Mouse (Mus musculus): ENCODE results near the gene Rita1. TPM values are rescaled to one million over a fixed set of nuclear protein-coding genes. Genes with fewer than 3 reads are reported as not detected.

The Rita1 gene
- total and polyA plus RNA-seq, 2 experiments from 2014 or later = 30.4 to 38.6 TPM

DNA sequence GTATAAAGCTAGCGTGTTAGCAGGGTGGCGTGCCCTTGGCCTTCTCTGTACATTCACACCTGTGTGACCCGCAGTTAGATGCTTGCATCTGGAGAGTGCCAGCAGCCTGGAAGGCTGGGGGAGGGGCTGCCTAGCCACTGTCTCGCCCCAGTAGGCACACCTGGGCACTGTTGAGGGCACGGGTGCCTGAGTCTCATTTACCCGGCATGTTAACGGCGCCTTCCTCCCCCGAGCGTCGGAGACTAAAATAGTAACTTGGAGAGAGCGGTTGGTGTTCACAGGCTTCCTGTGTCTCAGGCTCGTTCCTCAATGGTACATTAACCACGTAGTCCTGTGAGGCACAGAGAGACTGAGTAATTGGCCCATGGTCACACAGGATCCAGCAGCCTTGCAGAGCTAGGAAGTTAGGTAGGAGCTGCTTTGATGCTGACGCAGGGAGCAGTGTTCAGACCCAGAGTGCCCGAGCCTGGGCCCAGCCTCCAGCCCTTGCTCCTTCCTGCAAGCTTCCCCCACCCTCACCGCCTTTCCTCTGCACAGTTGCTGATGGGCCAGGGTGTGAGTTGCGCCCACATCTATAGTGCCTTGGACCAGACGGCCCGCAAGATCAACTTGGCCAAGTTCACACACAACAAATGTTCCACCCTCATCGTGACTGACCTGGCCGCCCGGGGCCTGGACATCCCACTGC lies 8.8 kb upstream of the Rita1 start:
- no peaks in the 10 kb centered on the region for H3K4me1 ChIP-seq (ENCODE audit: insufficient read depth, low read length)
- no peak overlapping the region for H3K27ac ChIP-seq
- no peaks in the 10 kb centered on the region for H3K9me3 ChIP-seq (ENCODE audit: low read length)
- peaks cover 54% of the 10 kb centered on the region for H3K36me3 ChIP-seq (ENCODE audit: insufficient read depth, low read length)
- no peak overlapping the region for H3K4me2 ChIP-seq (ENCODE audit: low read depth, low read length)
- H3K4me3 ChIP-seq (ENCODE audit: low read length) = no peak overlapping the region
- no peak for DNase-seq (ENCODE audit: low spot score)
- ATAC-seq = no peak
- 88% methylated on average over 23 of the region's 23 CpGs for WGBS
- no peak for TF ChIP-seq CTCF (IDR thresholded peaks at IDR 0.05; ENCODE audit: low read depth)
- no peak overlapping the region for H3K9ac ChIP-seq (replicated peaks; ENCODE audit: low read length)
- no peaks in the 10 kb centered on the region for H3K27me3 ChIP-seq (ENCODE audit: insufficient read depth, low read length)

- ATAC-seq (peak; percentile 38; the same call in 1 of the 2 replicates), DNase-seq (ENCODE audit: low spot score) (peak; percentile 85)
- no peak overlapping the region for H3K4me3 ChIP-seq (ENCODE audit: low read length)
- WGBS = 70% methylated on average over 18 of the region's 18 CpGs
- TF ChIP-seq CTCF (IDR thresholded peaks at IDR 0.05; ENCODE audit: low read depth) = peak; percentile 99
- no peaks in the 10 kb centered on the region for H3K27me3 ChIP-seq (ENCODE audit: insufficient read depth, low read length)
- no peaks in the 10 kb centered on the region for H3K4me1 ChIP-seq (ENCODE audit: insufficient read depth, low read length)
- H3K27ac ChIP-seq = no peak overlapping the region
- H3K9ac ChIP-seq (replicated peaks; ENCODE audit: low read length) = no peak overlapping the region
- no peaks in the 10 kb centered on the region for H3K9me3 ChIP-seq (ENCODE audit: low read length)
- peaks cover 47% of the 10 kb centered on the region for H3K36me3 ChIP-seq (ENCODE audit: insufficient read depth, low read length)
- H3K4me2 ChIP-seq (ENCODE audit: low read depth, low read length) = no peak overlapping the region
These were observed 8.1 kb upstream of the Rita1 start for GRCm38 (mm10) chr5:120620375-120621077.

- WGBS = 18% methylated on average over 5 of the region's 5 CpGs
- H3K4me3 ChIP-seq (ENCODE audit: low read length) = no peak overlapping the region
- no peaks in the 10 kb centered on the region for H3K9me3 ChIP-seq (ENCODE audit: low read length)
- DNase-seq (ENCODE audit: low spot score) (peak; percentile 66), ATAC-seq (no peak)
- H3K4me1 ChIP-seq (ENCODE audit: insufficient read depth, low read length) = no peaks in the 10 kb centered on the region
- H3K4me2 ChIP-seq (ENCODE audit: low read depth, low read length) = no peak overlapping the region
- no peak overlapping the region for H3K27ac ChIP-seq
- no peaks in the 10 kb centered on the region for H3K27me3 ChIP-seq (ENCODE audit: insufficient read depth, low read length)
- TF ChIP-seq CTCF (IDR thresholded peaks at IDR 0.05; ENCODE audit: low read depth) = peak; percentile 85
- H3K36me3 ChIP-seq (ENCODE audit: insufficient read depth, low read length) = peaks cover 38% of the 10 kb centered on the region
- no peak overlapping the region for H3K9ac ChIP-seq (replicated peaks; ENCODE audit: low read length)
These were observed 6.8 kb upstream of the Rita1 start for GRCm38 (mm10) chr5:120619201-120619600.

GRCm38 (mm10) chr5:120618778-120619177 lies 6.4 kb upstream of the Rita1 start:
- H3K4me2 ChIP-seq (ENCODE audit: low read depth, low read length) = no peak overlapping the region
- no peaks in the 10 kb centered on the region for H3K9me3 ChIP-seq (ENCODE audit: low read length)
- H3K9ac ChIP-seq (replicated peaks; ENCODE audit: low read length) = no peak overlapping the region
- no peak for TF ChIP-seq CTCF (IDR thresholded peaks at IDR 0.05; ENCODE audit: low read depth)
- no peak for ATAC-seq
- 90% methylated on average over 12 of the region's 12 CpGs for WGBS
- no peaks in the 10 kb centered on the region for H3K27me3 ChIP-seq (ENCODE audit: insufficient read depth, low read length)
- peaks cover 34% of the 10 kb centered on the region for H3K36me3 ChIP-seq (ENCODE audit: insufficient read depth, low read length)
- H3K27ac ChIP-seq = no peak overlapping the region
- DNase-seq (ENCODE audit: low spot score) = no peak
- no peak overlapping the region for H3K4me3 ChIP-seq (ENCODE audit: low read length)
- H3K4me1 ChIP-seq (ENCODE audit: insufficient read depth, low read length) = peaks cover 4% of the 10 kb centered on the region; the same call in 1 of the 2 replicates

DNA sequence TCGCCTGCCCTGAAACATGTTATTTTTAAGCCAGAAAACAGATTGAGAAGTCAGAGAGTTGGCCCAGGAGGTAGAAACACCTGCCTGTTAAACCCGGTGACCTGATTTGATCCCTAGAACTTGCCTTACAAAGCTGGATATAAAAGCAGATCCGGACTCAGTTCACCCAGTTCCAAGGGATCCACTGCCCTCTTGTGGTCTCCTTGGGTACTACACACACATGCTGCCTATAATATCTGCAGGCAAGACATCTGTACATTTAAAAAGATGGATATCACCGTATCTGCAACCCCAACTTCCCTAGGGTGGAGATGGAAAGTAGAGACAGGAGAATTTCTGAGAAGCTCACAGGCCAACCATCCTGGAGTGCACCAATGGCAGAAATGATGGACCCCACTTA lies 3.5 kb upstream of the Rita1 start:
- Histone ChIP-seq H3K4me3 (ENCODE audit: low read length) (no peak overlapping the region), H3K27ac (no peak overlapping the region), H3K36me3 (ENCODE audit: insufficient read depth, low read length) (peaks cover 23% of the 10 kb centered on the region), H3K4me2 (ENCODE audit: low read depth, low read length) (no peak overlapping the region), H3K4me1 (ENCODE audit: insufficient read depth, low read length) (peaks cover 13% of the 10 kb centered on the region), H3K27me3 (ENCODE audit: insufficient read depth, low read length) (no peaks in the 10 kb centered on the region), H3K9ac (replicated peaks; ENCODE audit: low read length) (no peak overlapping the region), H3K9me3 (ENCODE audit: low read length) (no peaks in the 10 kb centered on the region)
- no peak for ATAC-seq
- WGBS = 97% methylated on average over 4 of the region's 4 CpGs
- DNase-seq (ENCODE audit: low spot score) = peak; percentile 59
- TF ChIP-seq CTCF (IDR thresholded peaks at IDR 0.05; ENCODE audit: low read depth) = peak; percentile 74

DNA sequence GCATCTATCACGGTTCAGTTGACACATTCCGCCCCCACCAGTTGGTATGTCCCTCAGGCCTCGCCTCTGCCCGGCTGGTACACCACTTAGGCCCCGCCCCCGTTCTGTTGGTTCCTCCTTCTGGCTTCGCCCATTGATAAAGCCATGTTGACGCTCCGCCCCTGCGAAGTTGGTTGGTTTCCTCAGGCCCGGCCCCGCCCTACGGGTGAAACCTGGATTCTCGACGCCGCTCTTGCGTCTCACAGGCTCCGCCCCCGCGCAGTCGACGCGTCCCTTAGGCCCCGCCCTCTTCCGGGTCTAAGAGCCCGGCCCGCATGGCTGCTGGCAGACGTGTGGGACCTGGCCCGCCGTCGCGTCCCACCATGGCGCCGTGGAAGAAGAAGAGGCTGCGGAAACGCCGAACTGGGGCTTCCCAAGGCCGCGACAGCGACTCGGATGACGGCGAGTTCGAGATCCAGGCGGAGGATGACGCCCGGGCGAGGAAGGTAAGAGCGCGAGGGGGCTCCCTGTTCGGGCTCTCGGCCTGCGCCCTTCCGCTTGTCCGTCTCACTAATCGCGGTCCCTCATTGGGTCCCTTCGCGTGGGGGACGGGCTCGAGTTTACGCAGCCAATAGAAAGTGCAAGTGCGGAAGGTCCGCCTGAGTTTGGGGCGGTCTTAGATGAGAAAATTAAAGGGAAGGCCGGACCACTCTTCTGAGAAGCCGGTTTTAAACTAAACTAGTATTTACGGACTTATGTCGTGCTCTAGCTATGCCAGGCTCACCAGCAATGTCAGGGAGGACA lies 624 bp upstream of the Rita1 start:
- H3K27me3 ChIP-seq (ENCODE audit: insufficient read depth, low read length) = no peaks in the 10 kb centered on the region
- peaks cover 14% of the 10 kb centered on the region for H3K4me1 ChIP-seq (ENCODE audit: insufficient read depth, low read length)
- H3K9me3 ChIP-seq (ENCODE audit: low read length) = no peaks in the 10 kb centered on the region
- ATAC-seq = peak; percentile 96
- peak overlapping the region; percentile 76 for H3K4me3 ChIP-seq (ENCODE audit: low read length)
- no peaks in the 10 kb centered on the region; the same call in none of the 2 replicates for H3K36me3 ChIP-seq (ENCODE audit: insufficient read depth, low read length)
- H3K4me2 ChIP-seq (ENCODE audit: low read depth, low read length) = peak overlapping the region; percentile 86
- H3K9ac ChIP-seq (replicated peaks; ENCODE audit: low read length) = peak overlapping the region; percentile 60
- TF ChIP-seq CTCF (IDR thresholded peaks at IDR 0.05; ENCODE audit: low read depth) = no peak
- peak overlapping the region; percentile 86 for H3K27ac ChIP-seq
- WGBS = under 1% methylated on average over 69 of the region's 69 CpGs
- peak; percentile 100 for DNase-seq (ENCODE audit: low spot score)
